Mouse (Mus musculus) stomach, embryonic 15.5 days (tissue): Measurements from ENCODE around the gene Nfkb1. TPM values are rescaled to one million over a fixed set of nuclear protein-coding genes. Genes with fewer than 3 reads are reported as not detected.

Experiments
- ATAC-seq: fragments of 200-750 bp; cut with Nextera tagmentation; 2 replicates; pipeline ENCODE4 v1.8.0; 2017; ENCODE audit warnings: low read depth, moderate number of reproducible peaks, moderate TSS enrichment; ENCODE audit not compliant: insufficient read depth, low FRiP score
- H3K27ac ChIP-seq: fragments of 300-500 bp; sonication (generic); 2 replicates; pipeline ENCODE4 v1.5.1; 2015; ENCODE audit warnings: mild to moderate bottlenecking, inconsistent platforms
- H3K27me3 ChIP-seq: fragments of 300-500 bp; sonication (generic); replicated peaks from 2 replicates; pipeline ENCODE4 v1.6.1; 2015; ENCODE audit warnings: inconsistent platforms
- H3K36me3 ChIP-seq: fragments of 300-500 bp; sonication (generic); 2 replicates; pipeline ENCODE4 v1.6.1; 2015; ENCODE audit warnings: inconsistent platforms
- H3K4me1 ChIP-seq: fragments of 300-500 bp; sonication (generic); 2 replicates; pipeline ENCODE4 v1.6.1; 2015; ENCODE audit warnings: inconsistent platforms
- H3K4me2 ChIP-seq: fragments of 300-500 bp; sonication (generic); 2 replicates; pipeline ENCODE4 v1.6.1; 2015; ENCODE audit warnings: mild to moderate bottlenecking, inconsistent platforms
- H3K4me3 ChIP-seq: fragments of 300-500 bp; sonication (generic); replicated peaks from 2 replicates; pipeline ENCODE4 v1.5.1; 2015; ENCODE audit warnings: inconsistent platforms
- H3K9ac ChIP-seq: fragments of 300-500 bp; sonication (generic); 2 replicates; pipeline ENCODE4 v1.6.1; 2015; ENCODE audit warnings: inconsistent platforms
- H3K9me3 ChIP-seq: fragments of 300-500 bp; sonication (generic); 2 replicates; pipeline ENCODE4 v1.6.1; 2016; ENCODE audit warnings: inconsistent platforms
- WGBS: fragments of 180-500 bp; shearing (Covaris S2); methylation state at CpG from one replicate; pipeline ENCODE4 v1.1.7; 2015; 5-methylcytosine and 5-hydroxymethylcytosine counted together
- polyA plus RNA-seq: library from polyadenylated mRNA; unstranded; fragments of >200 nt; fragmentation: Nextera tagmentation; extraction: Ambion mirVana; gene quantifications from 2 replicates; pipeline ENCODE4 v1.2.1, GENCODE M21; 2015

Gene Nfkb1
- polyA plus RNA-seq, 1 experiment from 2014 or later: 24.5 TPM

DNA sequence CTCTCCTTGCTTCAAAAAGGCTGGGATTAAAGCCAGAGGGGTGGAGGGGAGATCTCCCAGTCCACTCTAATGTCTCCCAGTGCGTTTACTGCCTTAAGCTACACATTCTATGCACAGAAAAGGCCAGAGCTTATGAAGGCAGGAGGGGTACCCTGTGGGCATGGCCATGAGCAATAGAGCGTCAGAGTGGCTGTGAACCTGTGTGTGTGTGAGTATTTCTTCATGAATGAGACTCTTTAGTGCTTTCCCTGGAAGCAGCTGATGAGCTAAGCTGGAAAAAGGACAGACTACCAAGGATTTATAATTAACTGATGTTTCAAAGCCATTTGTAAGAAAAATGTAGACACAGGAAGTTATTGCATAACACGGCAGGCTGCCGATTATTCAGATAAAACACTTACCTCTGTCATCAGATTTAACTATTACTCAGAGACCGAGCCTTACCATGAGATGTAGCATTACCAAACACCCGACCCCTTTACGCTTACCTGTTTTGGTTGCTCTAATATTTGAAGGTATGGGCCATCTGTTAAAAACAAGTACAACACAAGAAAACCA lies 32.7 kb downstream of the Nfkb1 start:
- Histone ChIP-seq H3K9ac (no peak overlapping the region), H3K4me3 (no peak overlapping the region), H3K27me3 (no peaks in the 10 kb centered on the region), H3K9me3 (no peaks in the 10 kb centered on the region), H3K27ac (no peak overlapping the region), H3K4me1 (no peaks in the 10 kb centered on the region), H3K4me2 (no peak overlapping the region), H3K36me3 (peaks cover 4% of the 10 kb centered on the region)
- ATAC-seq: no peak
- WGBS: 75% methylated on average over 7 of the region's 7 CpGs

DNA sequence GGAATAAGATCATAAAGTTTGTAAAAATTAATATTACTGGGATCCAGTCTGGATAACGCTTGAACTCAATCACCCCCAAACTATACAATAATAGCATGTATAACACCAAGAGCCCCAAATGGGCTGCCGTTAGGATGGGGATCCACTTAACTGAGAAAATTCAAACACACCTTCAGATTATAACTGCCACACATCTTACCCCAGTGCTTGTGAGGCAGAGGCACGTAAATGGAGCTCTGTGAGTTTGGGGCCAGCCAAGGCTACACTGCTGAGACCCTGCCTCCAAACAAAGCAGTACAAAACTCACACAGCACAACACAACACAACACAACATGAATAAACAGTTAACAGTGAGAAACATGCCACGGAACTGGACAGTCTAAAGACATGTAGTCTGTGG lies 35.2 kb downstream of the Nfkb1 start:
- WGBS: 93% methylated on average over 4 of the region's 4 CpGs
- no peak overlapping the region for H3K4me3 ChIP-seq
- ATAC-seq: no peak
- H3K36me3 ChIP-seq: peaks cover 11% of the 10 kb centered on the region
- no peak overlapping the region for H3K4me2 ChIP-seq
- H3K27me3 ChIP-seq: no peaks in the 10 kb centered on the region
- no peak overlapping the region for H3K27ac ChIP-seq
- no peaks in the 10 kb centered on the region for H3K4me1 ChIP-seq
- no peaks in the 10 kb centered on the region for H3K9me3 ChIP-seq
- H3K9ac ChIP-seq: no peak overlapping the region

DNA sequence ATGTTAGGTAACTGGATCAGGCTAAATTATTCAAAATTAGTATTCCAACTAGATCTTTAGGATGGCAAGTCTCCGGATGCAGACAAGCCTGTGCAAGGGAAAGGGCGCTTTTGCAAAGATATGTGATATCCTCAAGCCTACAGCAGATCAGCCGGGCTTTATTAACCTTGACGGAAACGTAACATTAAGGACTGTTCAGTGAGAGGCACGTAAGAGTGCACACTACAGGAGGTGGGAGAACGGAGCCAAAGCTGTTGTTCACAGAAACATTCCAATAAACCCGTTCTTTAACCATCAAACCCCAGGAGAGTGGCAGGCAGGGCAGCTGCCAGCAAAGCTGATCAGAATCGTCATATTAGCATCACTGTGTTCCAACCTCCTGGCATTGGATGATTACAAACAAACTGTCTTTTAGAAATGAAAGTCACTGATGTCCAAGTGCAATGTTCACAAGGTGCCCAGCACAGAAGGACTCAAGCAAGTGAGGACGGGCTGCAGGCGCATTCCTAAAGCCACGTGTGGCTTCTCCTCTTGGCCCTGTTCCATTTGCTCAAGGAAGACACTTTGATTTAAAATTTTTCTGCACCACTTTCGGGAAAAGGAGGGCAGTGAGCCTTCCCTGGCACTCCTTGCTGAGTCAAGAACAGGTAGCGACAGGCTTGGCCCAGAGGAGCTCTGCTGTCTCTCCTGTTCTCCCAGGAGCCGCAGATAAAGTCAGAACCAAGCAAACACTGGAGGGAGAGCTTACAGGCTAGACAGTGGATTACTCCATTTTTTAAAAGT lies 40.4 kb downstream of the Nfkb1 start:
- H3K9me3 ChIP-seq: no peaks in the 10 kb centered on the region
- H3K9ac ChIP-seq: no peak overlapping the region
- no peaks in the 10 kb centered on the region for H3K27me3 ChIP-seq
- H3K4me2 ChIP-seq: no peak overlapping the region
- no peak overlapping the region for H3K27ac ChIP-seq
- 77% methylated on average over 15 of the region's 15 CpGs for WGBS
- 0 out of 2 replicates have a peak, but pooled peaks cover 3% of the 10 kb centered on the region for H3K4me1 ChIP-seq
- H3K4me3 ChIP-seq: no peak overlapping the region
- no peak; the same call in 1 of the 2 replicates for ATAC-seq
- peaks cover 21% of the 10 kb centered on the region for H3K36me3 ChIP-seq

DNA sequence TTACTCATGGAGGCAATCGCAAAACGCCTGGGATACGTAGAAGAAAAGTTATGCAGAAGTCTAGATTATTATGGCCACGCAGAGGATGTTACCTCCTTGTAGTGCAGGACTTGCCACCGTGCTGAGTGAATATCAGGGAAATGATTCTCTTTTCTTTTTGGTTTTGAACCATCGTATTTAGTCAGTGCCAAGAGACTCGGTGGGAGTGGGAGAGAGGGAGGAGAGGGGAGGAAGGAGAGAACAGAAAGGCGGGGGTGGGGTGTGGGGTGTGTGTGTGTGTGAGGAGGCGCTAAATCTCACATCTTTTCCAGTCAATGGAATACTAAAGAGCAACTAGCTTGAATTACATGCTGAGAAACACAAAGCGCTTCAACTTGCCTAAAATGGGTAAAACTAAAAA lies 41.5 kb downstream of the Nfkb1 start:
- Histone ChIP-seq H3K36me3 (peaks cover 28% of the 10 kb centered on the region), H3K27me3 (no peaks in the 10 kb centered on the region), H3K4me3 (no peak overlapping the region), H3K4me1 (0 out of 2 replicates have a peak, but pooled peaks cover 3% of the 10 kb centered on the region), H3K4me2 (no peak overlapping the region), H3K27ac (no peak overlapping the region), H3K9ac (no peak overlapping the region), H3K9me3 (no peaks in the 10 kb centered on the region)
- WGBS: 82% methylated on average over 10 of the region's 10 CpGs
- ATAC-seq: no peak

DNA sequence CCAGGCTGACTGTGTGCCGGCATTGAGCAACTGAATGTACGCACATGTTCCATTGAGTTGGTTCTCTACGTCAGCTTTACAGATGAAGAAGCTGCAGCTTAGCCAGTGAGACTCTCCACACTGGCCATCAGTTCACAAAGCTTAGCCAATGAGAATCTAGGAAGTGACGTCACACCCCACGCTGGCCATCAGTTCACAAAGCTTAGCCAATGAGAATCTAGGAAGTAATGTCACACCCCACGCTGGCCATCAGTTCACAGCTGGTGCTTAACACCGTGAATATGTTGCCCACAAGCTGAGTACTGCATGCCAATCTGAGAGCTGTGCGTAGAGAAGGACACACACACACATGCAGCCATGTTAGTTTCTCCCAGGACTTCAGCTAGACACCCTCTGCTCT lies 42.8 kb downstream of the Nfkb1 start:
- H3K4me3 ChIP-seq: no peak overlapping the region
- 91% methylated on average over 8 of the region's 8 CpGs for WGBS
- no peak overlapping the region for H3K9ac ChIP-seq
- H3K4me1 ChIP-seq: 0 out of 2 replicates have a peak, but pooled peaks cover 3% of the 10 kb centered on the region
- no peaks in the 10 kb centered on the region for H3K27me3 ChIP-seq
- H3K27ac ChIP-seq: no peak overlapping the region
- ATAC-seq: no peak
- no peaks in the 10 kb centered on the region for H3K9me3 ChIP-seq
- no peak overlapping the region for H3K4me2 ChIP-seq
- H3K36me3 ChIP-seq: peaks cover 28% of the 10 kb centered on the region

DNA sequence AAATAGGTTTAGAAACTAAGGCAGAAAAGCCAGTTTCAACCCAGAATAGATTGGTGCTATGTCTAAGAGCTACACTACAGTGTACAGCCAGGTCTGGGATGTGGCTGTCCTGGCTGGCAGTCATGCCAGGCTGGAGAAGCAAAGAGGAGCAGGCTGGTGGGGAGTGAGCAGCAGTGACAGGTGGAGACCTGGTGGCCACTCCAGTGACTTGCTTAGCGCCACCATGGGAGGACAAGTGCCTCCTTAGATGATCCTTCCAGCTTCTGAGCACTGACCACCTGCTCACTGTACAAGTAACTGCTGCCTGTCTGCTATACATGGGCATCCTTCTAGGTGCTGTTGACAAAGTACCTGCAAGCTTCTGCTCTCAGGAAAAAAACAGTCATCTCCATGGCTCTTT lies 44.7 kb downstream of the Nfkb1 start:
- no peak overlapping the region for H3K4me3 ChIP-seq
- 77% methylated on average over 1 of the region's 1 CpGs for WGBS
- H3K27me3 ChIP-seq: no peaks in the 10 kb centered on the region
- no peak overlapping the region for H3K9ac ChIP-seq
- ATAC-seq: no peak
- H3K27ac ChIP-seq: no peak overlapping the region
- peaks cover 20% of the 10 kb centered on the region for H3K36me3 ChIP-seq
- 0 out of 2 replicates have a peak, but pooled peaks cover 3% of the 10 kb centered on the region for H3K4me1 ChIP-seq
- H3K9me3 ChIP-seq: no peaks in the 10 kb centered on the region
- H3K4me2 ChIP-seq: no peak overlapping the region

DNA sequence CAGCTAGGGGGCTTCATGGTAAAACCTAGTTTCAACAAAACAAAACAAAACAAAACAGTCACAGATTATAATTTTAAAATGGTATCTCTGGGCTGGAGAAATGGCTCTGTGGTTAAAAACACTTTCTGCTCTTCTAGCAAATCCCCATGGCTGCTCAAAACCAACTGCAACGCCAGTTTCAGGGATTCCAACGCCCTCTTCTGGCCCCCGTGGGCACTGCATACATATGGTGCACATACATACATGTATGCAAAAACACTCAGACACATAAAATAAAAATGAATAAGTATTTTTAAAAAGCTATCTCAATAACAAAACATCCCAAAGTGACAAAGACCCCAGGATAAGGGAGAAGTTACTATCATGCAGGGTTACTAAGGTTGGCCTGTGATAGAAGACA lies 46.4 kb downstream of the Nfkb1 start:
- Histone ChIP-seq H3K36me3 (peaks cover 24% of the 10 kb centered on the region), H3K9me3 (no peaks in the 10 kb centered on the region), H3K4me2 (no peak overlapping the region), H3K9ac (no peak overlapping the region), H3K4me3 (no peak overlapping the region), H3K27me3 (no peaks in the 10 kb centered on the region), H3K4me1 (no peaks in the 10 kb centered on the region), H3K27ac (no peak overlapping the region)
- ATAC-seq: no peak
- WGBS: 93% methylated on average over 3 of the region's 3 CpGs

DNA sequence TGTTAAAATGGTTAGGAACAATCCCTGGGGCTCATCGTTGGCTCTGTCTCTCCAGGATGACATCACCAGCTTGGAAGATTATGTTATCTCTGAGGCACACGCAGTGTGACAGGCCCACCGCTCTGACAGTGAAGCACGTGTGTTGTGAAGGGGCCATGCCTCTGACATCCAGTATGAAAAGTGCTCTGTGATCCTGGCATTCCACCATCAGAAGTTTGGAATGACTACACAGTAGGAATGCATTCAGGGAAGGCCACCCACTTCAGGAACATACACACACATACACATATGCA lies 49.8 kb downstream of the Nfkb1 start:
- WGBS: 47% methylated on average over 4 of the region's 4 CpGs
- Histone ChIP-seq H3K4me3 (no peak overlapping the region), H3K4me1 (peaks cover 5% of the 10 kb centered on the region; the same call in 1 of the 2 replicates), H3K27me3 (no peaks in the 10 kb centered on the region), H3K4me2 (no peak overlapping the region), H3K9me3 (no peaks in the 10 kb centered on the region), H3K27ac (no peak overlapping the region), H3K36me3 (peaks cover 12% of the 10 kb centered on the region; the same call in 1 of the 2 replicates), H3K9ac (no peak overlapping the region)
- ATAC-seq: peak; percentile 62; the same call in 1 of the 2 replicates

DNA sequence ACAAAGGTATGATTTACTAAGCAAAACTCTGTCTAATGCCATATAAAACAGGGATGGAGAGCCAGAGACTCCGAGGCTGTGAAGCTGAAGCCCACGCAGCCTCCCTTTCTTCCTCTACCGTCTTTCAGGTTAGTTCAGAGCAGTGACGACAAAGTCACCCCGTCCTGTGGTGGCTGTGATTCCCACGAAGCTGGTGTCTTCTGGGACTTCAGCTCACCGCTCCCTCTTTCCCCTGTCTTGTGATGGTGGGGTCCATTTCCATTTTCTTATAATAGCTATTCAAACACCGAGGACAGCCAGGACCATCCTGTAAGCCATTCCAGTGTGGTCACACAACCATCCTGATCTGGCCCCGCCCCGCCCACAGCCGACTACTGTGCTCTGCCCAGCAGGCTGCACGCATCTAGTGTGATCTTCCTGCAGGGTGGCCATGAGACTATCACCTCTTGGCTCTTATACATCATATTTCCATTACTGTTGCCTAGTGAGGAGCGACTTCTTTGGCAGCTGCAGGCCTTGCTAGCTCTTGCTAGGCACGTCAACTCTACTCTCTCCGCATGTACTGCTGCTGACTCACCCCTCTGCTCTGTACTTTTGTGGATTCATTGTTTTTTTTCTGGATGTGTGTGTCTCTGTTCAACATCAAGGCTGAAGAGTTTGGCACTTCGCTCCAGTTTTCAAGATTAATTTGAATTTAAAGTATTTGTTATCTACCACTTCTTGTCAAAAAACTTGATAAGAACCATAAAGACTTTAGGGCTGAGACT lies 50.3 kb downstream of the Nfkb1 start:
- peaks cover 11% of the 10 kb centered on the region; the same call in 1 of the 2 replicates for H3K36me3 ChIP-seq
- ATAC-seq: peak; percentile 51; the same call in 1 of the 2 replicates
- H3K4me1 ChIP-seq: peaks cover 5% of the 10 kb centered on the region; the same call in 1 of the 2 replicates
- WGBS: 79% methylated on average over 16 of the region's 16 CpGs
- H3K4me3 ChIP-seq: no peak overlapping the region
- H3K9ac ChIP-seq: no peak overlapping the region
- H3K27ac ChIP-seq: no peak overlapping the region
- no peak overlapping the region for H3K4me2 ChIP-seq
- H3K9me3 ChIP-seq: no peaks in the 10 kb centered on the region
- no peaks in the 10 kb centered on the region for H3K27me3 ChIP-seq

DNA sequence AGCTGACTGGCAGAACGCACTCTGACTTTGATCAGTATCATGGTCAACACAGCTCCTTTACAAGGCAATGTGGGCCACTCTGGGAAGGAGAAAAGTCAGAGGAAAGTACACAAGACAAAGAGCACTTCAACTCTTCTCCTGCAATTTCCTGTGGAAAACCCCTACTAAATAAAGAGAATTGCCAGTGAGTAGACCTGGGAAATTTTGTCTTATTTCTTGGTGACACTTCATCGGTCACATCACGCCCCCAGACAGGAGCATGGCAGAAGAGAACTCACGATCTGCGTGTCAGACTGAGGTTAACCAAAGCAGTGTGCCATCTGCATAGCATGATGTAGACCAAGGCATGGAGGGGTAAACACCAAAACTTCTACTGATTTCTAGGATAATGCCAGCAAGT lies 51.1 kb downstream of the Nfkb1 start:
- H3K27ac ChIP-seq: no peak overlapping the region
- WGBS: 94% methylated on average over 5 of the region's 5 CpGs
- H3K4me2 ChIP-seq: no peak overlapping the region
- H3K36me3 ChIP-seq: peaks cover 9% of the 10 kb centered on the region; the same call in 1 of the 2 replicates
- H3K4me3 ChIP-seq: no peak overlapping the region
- ATAC-seq: no peak
- no peaks in the 10 kb centered on the region for H3K9me3 ChIP-seq
- peaks cover 5% of the 10 kb centered on the region; the same call in 1 of the 2 replicates for H3K4me1 ChIP-seq
- no peak overlapping the region for H3K9ac ChIP-seq
- H3K27me3 ChIP-seq: no peaks in the 10 kb centered on the region

DNA sequence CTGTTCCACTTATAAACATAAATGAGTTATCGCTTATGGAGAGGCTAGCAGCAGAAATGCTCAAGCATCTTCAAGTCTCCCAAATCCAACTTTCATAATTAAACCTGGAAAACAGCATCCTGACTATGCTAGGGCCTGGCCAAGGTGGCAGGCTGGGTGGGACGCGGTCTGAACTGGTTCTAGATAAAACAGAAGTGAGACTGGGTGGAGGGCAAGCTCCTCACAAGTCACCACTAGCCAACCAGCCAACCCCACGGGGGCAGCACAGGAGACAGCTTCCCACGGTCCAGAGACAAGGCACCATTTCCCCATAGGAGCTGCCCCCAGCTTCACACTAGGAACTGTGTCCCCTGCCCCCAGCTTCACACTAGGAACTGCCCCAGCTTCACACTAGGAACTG lies 53.8 kb downstream of the Nfkb1 start:
- H3K27me3 ChIP-seq: no peaks in the 10 kb centered on the region
- ATAC-seq: no peak
- 0 out of 2 replicates have a peak, but pooled peaks cover 5% of the 10 kb centered on the region for H3K36me3 ChIP-seq
- no peak overlapping the region for H3K27ac ChIP-seq
- H3K4me1 ChIP-seq: peaks cover 5% of the 10 kb centered on the region; the same call in 1 of the 2 replicates
- H3K9me3 ChIP-seq: no peaks in the 10 kb centered on the region
- H3K4me3 ChIP-seq: no peak overlapping the region
- no peak overlapping the region for H3K9ac ChIP-seq
- no peak overlapping the region for H3K4me2 ChIP-seq
- WGBS: 57% methylated on average over 5 of the region's 5 CpGs

DNA sequence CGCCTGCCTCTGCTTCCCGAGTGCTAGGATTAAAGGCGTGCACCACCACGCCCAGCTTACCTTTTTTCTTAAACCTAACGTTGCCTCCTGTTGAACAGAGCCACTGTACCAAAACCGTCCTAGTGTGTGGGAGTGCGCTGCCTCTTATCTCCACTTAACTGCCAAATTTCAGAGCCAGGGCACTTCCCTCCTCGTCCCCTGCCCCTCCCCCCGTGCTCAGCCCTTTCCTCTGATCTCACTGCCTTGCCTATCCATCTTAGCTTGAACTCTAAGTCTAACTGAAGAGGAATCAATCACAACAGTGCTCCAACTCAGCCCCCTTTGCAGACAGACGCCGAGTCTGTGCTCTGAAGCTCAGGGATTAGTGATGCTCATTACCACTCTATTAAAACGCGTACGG lies 54.9 kb downstream of the Nfkb1 start:
- H3K9me3 ChIP-seq: no peaks in the 10 kb centered on the region
- WGBS: 40% methylated on average over 14 of the region's 14 CpGs

More for the DNA sequence above, 54.9 kb downstream of the Nfkb1 start:
- Histone ChIP-seq H3K4me2 (no peak overlapping the region), H3K27me3 (no peaks in the 10 kb centered on the region), H3K4me3 (no peak overlapping the region), H3K36me3 (0 out of 2 replicates have a peak, but pooled peaks cover 5% of the 10 kb centered on the region), H3K9ac (no peak overlapping the region), H3K27ac (no peak overlapping the region), H3K4me1 (peaks cover 5% of the 10 kb centered on the region; the same call in 1 of the 2 replicates)
- 0 out of 2 replicates have a peak, but pooled peaks have one; percentile 8 for ATAC-seq
